Mouse (Mus musculus) cerebellum, postnatal 10 days (tissue): Measurements from ENCODE around the gene Usp46.
A peak's percentile ranks its signal among the peaks of the same experiment; 100 is the strongest.

Source experiments
- DNase-seq, 2 experiments: peaks; one replicate each; pipeline ENCODE4 v3.0.0; 2021; ENCODE audit warnings: mixed read lengths in 2 of 2

Gene Usp46

DNA sequence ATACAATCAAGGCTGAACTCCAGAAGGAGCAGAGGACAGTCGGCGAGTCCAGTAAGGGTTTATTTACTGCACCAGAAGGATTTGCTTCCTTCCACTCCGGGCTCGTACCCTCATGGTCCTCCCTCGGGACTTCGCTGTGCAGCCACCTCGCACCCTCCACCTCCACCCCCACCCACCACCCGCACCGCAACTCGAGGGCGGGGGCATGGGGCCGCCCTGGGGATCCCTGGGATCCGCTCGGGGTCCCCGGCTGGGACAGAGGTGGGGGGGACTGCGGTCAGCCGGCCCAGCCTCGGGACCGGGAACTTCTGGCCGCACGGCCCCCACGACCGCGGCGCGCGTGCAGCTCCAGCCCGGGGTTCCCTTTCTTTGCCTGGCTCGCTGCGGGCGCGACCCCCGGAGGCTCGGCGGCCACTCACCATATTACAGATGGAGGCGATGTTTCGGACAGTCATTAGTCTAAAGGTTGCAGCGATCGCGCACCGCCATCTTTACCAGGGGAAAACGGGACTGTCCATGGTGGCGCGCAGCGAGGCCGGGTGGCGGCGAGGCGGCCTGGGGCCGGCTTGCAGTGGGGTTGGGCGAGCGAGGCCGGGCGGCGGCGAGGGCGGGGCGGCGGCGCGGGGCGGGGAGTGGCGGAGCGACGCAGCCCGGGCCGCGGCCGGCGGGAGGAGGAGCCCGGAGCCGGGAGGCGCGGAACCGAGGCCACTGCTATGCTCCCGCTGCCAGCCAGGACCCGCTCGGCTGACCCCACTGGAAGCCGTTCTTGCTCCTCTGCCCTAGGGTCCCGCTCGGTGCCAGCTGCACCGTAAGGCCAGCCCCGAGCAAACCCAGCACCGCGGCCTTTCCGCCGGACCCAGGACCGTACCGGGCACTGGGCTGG, at the start of gene Usp46:
TSS of gene Usp46 (minus strand) at position 601 of the 883 bp plus-strand sequence.
- DNase-seq, result peak; percentile 92 to 95

DNA sequence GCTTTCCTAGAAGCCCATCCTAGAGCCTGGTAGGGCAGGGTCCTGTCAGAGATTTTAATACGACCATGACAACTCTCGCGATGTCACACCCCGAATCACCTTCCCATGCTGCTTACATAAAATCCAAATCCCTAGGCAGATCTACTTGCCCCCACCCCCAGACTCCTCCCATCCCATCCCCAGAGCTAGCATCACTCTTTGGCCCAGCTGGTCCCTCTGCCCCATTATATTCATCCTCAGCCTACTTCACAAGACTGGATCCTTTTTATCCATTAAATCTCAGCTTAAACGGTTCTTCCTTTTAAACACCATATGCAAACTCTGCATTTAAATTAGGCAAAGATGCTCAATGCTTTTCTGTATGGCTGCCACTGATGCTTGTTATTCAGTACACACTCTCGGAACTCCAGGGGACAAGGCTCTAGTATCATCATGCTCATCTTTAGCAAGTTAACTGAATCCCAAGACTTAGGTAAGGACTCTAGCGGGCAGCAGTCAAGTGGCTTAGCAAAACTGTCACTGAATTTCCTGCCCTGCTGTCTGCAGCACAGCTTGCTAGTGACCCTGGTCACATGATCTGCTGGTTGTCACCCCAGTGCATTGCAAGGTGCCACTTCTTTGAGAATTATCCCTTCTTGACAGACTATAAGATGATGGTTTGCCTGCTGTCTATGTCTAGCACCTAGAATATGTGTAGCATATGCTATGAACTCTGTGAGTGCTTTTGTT, 45.9 kb upstream of the Usp46 start:
- no peak for DNase-seq

DNA sequence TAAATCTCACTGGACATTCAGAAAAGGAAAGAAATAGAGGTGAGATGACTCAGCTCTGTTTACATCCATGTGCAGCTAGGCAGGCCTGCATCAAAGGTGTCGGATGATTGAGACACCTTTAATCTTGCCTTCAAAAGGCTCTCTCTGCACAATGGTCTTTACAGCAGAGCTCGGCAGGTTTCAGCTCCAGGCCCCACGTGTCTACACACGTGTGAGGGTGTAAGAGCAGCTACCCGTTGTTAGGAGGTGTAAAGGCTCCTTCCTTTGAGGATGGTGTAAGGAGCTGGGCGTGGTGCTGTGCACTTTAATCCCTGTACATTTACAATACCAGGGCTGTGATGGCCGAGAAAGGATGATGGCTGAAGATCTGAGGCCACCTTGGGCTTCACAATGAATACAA, 37.2 kb upstream of the Usp46 start:
- no peak for DNase-seq

DNA sequence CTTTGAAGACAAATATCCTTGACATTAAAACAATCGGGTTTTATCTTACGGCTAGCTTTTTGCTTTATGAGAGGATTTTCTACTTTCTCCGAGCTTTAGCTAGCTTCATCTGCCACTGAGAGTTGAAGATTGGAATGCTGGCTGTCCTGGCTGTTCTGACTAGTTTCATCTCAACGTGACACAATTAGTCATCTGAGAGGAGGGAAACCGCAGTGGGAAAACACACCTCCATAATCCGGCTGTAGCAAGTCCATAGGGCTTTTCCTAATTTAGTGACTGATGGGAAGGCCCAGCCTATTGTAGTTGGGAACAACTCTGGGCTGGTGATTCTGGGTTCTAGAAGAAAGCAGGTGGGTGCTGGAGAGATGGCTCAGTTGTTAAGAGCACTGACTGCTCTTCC, 33.5 kb upstream of the Usp46 start:
- no peak for DNase-seq

DNA sequence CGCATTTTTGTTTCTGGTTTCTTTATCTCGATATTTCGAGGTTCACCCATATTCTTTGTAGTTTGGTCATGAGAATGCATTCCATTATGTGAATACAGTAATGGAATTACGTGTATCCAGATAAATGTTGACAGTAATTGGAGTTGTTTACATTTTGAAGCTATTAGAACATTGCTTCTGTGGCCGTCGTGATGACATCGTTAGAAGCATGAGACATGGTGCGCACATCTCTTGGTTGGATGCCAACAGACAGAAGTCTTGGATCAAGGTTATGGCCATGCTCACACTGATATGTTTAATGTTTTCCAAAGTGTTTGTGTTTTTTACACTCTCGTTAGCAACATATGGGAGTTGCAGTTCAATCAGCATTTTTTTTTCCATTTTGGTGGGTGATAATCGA, 30.8 kb upstream of the Usp46 start:
- DNase-seq, result no peak

DNA sequence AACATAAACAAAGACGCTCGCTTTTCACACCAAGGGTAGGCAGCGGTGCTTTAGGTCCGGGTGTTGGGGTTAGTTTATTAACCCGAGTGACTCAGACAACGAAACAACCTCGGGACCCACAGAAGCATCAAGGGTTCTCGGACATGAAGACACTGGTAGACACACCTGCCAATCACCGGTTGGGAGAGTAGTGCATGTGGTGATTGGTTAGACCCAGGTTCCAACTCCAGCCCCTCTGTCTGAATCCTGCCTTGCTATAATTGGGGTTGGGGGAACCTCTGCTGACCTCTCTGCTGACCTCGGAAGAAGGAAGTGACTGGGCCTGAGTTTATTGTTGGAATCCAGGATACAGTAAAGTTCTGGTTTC, 29.6 kb upstream of the Usp46 start:
- no peak for DNase-seq

DNA sequence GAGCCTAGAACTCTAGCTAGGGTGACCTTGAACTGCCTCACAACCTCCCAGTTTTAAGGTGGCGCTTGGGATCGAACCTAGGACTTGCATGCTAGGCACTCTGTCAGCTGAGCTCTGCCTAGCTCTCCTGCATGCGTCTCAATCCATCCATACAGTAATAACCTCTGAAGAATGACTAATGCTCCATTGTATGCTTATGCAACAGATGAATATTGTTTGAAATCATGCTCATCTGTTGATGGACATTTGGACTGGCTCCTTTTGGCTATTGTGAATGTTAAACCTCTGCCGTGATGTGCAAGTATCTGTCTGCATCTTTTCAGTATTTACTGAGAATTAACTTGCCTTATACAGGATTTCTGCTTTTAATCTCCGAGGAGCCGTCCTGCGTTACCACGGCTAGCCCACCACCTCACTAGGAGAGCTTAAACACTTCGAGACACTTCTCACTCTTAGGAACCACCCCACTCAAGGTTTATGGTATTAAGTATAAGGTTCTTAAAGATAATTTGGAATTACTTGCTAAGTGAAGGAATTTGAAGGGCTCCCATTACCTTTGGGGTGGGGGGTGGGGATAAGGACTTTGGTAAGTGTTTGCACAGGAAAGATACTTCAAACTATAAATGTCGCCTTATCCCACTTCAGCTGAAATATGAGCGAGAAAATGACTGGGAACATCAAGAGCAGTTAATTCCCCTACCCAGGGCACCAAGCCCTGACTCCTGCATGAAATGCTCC, 29.1 kb upstream of the Usp46 start:
- DNase-seq, result no peak

DNA sequence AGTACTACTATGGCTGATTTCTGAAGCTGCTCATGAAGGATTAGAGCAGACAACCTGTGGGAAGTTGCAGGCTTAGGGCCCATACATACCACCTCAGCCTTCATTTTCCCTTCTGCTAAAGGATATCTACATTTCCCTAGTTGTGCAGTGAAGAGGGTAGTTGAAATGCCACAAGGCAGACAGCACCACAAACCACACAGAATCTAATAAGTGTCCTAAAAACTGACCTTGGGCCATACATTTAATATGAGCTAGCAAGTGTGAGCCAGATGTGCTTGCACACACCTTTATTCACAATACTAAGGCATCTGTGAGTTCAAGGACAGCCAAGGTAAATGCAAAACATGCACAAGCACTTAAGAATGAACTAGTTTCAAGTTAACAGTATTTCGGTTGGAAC, 27.8 kb upstream of the Usp46 start:
- DNase-seq, result no peak

DNA sequence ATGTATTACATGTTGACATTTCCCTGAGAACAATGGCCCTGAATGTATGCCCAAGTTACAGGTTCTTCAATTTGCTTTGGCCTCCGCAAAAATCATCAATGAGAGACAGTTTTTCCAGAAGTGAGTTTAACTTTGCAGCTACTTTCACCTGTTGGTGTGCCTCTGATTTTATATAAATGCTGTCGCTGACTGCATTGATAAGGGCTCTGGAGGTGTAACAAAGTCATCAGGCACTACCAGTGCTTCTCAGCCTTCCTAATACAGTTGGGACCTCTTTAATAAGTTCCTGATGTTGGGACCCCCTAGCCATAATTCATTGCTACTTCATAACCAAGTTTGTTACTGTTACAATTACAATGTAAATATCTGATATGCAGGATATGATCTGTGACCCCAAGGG, 27.4 kb upstream of the Usp46 start:
- no peak for DNase-seq

DNA sequence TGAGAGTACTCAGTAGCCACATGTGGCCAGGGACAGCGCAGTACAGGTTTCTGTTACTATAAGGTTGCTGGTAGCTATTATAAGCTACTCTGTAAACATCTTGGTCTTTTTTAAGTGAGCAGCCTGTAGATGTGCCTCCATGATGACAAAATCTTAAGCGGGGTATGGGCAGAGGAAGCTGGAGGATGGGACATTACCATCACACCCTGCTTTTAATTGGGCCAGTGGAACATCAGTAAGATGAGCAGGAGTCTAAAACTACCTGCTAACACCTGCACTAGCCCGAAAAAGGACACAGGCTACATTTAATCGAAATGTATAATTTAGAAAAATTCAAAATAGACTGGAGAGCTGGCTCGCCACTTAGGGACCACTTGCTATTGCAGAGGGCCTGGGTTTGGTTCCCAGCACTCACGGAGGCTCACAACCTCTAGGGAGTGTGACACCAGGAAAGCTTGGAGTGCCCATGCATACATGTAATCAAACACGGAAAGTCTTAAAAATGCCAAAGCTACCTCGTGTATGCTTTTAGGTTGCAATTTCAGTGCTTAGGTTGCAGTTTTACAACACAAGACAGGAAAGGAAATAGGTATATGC, 26.7 kb upstream of the Usp46 start:
- no peak for DNase-seq

DNA sequence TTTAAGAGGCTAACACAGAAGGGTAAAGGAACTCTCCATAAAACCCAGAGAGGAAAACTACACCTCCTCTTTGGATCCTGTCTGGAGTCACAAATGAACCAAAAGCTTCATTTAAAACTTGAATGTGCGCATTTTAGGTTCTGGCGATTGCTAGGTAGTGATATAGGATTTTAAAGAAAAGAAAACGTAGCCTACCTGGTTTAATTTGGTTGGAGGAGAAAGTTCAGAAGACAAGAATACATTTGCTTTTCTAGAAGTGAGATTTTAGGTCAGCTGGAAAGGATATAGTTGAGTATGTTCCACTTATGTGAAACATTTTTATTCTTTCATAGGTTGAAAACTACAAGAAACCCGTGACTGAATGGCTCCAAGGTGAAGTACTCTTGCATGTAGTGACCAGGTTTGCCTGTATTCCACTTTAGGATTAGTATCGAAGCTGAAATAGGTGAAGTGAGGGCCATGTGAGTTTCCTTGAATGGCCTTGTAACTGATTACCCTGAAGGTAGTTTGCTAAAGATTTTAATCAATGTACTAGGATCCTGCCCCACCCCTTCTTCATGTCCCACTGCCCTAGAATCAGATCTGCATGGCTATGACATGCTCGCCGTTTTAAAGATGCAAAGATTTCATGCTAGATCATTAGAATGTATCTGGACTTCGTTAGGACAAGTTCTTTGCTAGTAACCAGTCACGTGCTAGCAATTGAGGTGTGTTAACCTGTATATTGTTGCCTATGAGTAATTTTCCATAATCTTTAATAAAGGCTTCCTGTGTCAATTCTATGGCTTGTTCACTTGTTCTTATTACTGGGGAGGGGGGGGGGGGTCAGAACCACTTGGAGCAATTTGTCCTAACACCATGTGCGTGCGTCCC, 25.6 kb upstream of the Usp46 start:
- DNase-seq, result no peak

DNA sequence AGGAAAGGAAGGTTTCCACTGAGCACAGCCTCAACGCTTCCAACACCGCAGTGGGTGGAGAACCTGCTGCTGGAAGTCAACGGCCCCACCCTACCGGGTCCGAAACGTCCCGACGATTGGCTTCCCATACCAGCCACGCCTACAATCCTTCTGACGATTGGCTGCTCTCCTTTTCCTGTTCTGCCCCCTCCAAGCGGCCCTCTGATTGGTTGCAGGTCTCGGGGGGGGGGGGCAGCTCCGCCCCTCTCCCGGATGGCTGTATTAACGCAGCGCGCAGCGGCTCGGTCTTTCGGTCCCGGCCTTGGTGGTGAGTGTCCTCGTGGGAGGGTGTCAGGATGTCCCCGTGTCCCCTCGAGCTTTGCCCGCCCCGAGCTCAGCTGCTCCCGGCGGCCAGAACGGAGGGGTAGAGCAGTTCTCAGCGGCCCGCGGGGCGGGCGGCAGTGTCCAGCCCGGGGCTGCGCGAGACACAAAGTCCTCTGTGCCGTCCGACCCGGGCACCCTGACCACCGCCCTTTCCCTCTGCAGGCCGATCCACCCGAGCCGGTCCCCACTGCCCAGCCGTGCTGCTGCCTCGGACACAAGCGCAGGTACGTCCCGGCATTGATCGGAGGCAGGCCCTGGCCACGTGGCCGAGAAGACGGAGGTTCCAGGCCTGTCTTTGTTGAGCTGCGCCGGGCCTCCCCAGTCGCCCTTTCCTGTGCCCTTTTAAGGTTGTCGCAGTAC, 24.8 kb upstream of the Usp46 start:
- DNase-seq, result peak; percentile 95 to 96

DNA sequence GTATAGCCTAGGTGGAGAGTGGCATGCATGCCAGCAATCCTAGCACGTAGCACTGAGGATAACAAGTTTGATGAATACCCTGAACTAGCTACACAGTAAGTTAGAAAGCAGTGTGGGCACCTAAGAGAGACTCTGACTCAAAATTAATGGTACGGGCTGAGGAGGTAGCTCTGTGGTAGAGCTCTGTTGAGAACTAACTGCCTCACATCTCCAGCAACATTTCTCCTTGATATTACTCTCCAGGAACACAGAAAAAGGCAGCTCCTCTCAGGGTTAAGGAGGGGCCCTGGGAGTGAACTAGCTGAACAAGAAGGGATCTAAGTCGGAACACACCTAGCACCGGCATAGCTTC, 24.2 kb upstream of the Usp46 start:
- DNase-seq, result no peak

DNA sequence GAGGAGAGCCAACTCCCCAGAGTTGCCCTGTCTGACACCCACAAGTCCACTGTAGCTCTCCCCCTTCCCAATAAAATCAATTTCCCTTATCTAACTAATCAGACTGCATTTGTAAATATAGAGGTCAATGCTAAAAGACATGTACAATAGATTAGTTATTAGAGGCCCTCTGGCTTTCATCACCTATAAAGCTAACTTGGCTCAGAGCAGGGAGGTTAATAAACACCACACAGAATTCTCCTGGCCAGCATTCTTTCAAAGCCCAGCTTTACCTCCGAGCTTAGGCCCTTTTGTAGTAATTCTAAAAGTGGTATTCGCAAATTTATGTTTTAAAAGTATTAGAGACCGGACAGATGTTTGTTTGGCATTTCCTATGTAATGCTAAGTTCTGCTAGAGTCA, 21.4 kb upstream of the Usp46 start:
- DNase-seq, result no peak

DNA sequence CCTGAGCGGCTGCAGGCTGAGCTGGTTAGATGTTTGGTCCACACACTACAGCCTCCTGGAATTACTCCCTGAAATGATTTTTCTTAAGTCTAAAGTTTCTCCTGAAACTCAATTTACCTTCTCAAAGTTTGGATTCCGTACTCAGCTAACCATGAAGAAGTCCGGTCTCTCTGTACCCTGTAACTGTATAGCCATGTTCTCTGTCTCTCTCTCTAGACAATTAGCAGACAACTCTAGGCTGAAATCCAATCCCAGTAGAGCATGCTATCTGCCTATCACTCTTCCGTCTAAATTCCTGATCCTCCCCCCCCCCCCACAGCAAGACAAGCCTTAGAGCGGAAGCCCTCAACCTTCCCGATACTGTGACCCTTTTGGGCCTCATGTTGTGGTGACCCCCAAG, 13.5 kb upstream of the Usp46 start:
- no peak for DNase-seq

DNA sequence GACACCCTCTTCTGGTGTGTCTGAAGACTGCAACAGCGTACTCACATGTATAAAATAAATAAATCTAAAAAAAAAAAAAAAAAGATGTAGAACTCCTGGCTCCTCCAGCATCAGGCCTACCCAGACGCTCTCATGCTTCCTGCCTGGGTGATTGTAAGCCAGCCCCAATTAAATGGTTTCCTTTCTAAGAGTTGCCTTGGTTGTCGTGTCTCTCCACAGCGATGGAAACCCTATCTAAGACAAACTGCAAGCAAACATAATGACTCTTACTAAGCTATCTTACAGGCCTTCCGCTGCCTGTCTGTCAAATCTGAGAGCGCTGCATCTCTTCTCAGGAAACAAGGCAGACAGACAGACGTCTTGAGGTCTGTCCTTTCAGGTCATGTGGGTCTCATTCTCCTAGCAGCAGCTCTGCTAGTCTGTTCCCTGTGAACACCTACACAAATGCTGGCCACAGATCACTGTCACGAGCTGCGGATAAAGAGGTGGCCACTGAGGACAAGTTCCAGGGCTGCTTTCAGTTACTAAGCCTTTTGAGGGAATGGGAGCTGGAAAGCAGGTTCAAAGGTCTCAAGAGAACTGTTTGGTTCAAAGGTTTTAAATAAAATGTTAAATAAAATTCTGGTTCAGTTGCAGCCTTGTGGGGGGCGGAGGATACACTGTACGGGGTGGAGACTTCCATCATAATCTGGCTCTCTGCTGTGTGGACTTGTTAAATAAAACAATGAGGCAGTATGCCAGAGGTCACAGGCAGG, 10.8 kb upstream of the Usp46 start:
- no peak for DNase-seq

DNA sequence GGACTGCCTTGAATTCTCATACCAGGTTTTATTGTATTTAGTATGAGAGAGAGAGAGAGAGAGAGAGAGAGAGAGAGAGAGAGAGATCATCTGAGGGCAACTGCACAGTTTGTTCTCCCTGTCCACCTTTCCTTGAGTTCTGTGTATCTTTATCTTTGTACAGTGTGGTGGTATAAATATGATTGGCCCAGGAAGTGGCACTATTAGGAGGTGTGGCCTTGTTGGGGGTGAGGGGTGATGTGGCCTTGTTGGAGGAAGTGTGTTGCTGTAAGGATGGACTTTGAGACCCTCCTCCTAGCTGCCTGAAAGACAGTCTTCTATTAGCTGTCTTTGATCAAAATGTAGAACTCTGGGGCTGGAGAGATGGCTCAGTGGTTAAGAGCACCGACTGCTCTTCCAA, 10.2 kb upstream of the Usp46 start:
- DNase-seq, result no peak

DNA sequence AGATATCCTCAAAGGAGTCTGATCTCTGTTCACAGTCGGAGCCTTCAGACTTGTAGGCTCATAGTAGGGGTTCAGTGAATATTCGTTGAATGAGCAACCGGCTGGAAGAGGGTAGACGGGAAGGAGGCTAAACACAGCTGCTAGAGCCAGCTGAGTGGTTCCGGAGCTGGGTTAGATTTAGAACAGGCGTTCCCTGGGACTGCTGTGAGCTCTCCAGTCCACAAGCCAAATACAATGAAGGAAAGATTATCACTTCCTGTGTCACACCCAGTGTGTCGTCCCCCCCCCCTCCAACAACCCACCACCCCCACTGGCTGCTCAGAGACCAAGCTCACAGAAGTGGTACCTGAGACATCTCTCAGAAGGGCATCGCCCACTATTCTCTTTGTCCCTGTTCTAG, 9.7 kb upstream of the Usp46 start:
- DNase-seq, result no peak

DNA sequence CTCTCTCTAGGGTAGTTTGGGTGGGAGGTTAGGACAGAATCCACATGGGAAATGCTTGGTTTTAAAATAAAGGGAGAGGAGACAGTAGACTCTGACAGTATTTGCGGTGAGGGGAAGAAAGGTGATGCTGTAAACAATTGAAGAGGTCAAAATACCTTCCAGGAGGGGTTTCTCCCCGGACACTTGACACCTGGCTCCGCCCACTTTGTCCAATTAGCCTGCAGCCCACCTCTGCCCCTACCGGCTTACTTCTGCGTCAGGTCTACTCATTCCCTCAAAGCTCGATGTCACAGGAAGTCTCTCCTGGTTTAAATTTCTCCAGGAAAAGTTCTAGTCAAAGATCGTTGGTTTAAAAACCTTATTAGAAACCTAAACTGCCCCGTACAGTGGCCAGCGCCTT, 8.5 kb upstream of the Usp46 start:
- no peak for DNase-seq

DNA sequence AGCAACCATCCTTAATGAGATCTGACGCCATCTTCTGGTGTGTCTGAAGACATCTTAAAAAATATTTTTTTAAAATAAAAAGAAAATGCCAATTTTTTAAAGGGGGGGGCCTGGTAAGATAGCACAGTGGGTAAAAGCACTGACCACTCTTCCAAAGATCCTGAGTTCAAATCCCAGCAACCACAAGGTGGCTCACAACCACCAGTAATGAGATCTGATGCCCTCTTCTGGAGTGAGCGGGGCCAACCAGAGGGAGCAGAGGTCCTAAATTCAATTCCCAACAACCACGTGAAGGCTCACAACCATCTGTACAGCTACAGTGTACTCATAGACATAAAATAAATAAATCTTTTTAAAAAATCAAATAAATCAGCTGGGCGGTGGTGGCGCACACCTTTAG, 2.3 kb upstream of the Usp46 start:
- peak in 1 of 2 experiments; percentile 27 for DNase-seq
